Mouse (Mus musculus) gastrocnemius, postnatal 4 days (tissue): Measurements from ENCODE around the gene Pgs1. TPM values are rescaled to one million over a fixed set of nuclear protein-coding genes. Genes with fewer than 3 reads are reported as not detected.
A peak's percentile ranks its signal among the peaks of the same experiment; 100 is the strongest.

Experiments used
- DNase-seq, 2 experiments: peaks; one replicate each; pipeline ENCODE4 v3.0.0; 2021 to 2022; ENCODE audit warnings: low spot score in 2 of 2, mixed read lengths in 2 of 2
- microRNA-seq: library from miRNA; unstranded; fragments of <30 nt; microRNA quantifications from one replicate; pipeline ENCODE4 v1.2.0, GENCODE M21; 2021
- total RNA-seq, 2 experiments: library from RNA; stranded (reverse); gene quantifications; 2 replicates each; pipeline ENCODE4 v1.2.3; 2021

Pgs1 gene
- total RNA-seq, 2 experiments from 2014 or later: 21.6 to 24.6 TPM

DNA sequence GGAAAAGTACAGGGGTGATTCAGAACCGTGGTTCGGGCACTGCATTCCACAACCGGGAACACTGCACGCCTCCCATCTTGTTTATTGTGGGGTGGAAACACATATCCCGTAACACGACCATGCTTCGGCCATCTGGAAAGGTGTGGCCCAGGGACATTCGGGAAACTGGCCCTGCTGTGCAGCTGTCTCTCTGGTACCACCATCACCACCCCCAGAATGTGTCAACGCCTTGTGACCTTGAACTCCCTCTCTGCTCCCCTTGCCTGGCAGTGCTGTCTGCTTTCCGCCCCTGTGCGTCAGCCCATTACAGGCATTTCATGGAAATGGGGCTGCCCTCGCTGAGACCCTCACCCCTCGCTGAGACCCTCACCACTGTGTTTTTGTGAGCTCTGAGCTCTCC, 48.3 kb downstream of the Pgs1 start:
- no peak for DNase-seq

DNA sequence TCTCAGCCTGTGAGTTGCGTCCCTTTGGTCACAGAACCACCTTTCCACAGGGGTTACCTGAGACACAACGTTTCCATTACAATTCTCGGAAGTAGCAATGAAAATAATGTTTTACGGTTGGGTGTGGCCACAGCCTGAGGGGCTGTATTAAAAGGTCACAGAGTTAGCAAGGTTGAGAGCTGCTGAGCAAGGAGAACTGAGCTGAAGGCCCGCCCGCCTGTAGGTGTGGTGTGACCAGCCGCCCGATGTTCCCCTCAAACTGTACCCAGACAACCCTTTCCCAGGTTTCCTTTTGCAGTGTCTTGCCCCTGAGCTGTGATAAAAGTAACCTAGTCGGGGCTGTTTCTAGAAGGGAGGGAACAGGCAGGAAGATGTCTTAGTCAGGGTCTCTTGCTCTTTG, 49.0 kb downstream of the Pgs1 start:
- no peak for DNase-seq

GRCm38 (mm10) chr11:118042791-118043190, 56.7 kb downstream of the Pgs1 start:
- no peak for DNase-seq

- DNase-seq: peak; percentile 50 to 63
These were observed 57.3 kb downstream of the Pgs1 start for GRCm38 (mm10) chr11:118043293-118043907.

DNA sequence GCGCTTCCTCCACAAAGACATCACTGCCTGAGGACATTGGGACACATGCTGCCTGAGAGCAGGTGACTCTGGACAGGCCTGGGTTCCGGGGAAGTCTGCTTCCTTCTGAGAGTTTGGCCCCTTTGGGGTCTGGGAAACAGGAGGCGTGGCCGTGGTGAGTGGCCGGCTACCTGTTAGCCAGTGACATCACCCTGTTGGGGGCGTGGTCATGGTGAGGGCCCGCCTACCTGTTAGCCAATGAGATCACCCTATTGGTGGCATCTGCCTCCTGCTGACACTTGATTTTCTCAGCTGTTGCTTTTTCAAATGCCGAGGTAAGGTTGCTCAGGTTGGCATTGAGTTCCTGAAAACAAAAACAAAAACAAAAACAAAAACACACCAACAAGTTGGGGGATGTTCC, 63.5 kb downstream of the Pgs1 start:
- DNase-seq: no peak

GRCm38 (mm10) chr11:118050174-118050573, 64.1 kb downstream of the Pgs1 start:
- DNase-seq: no peak

DNA sequence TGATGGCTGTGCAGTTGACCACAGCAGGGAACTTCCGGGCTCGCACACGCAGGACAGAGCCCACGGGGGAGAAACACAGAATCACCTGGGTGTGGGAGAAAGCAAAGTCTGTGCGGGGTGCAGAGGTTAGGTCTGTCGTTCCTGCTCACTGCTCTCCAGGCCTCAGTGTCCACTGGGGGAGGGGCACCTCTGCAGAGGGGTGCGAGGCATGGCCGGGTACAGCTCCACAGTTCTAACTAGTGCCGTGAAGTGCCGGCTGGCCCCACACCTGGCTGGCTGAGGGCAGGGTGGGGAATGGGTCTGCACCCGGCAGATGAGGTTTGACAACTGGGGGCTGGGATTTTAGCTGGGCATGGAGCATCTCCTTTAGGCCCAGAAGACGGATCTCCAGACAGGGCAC, 72.3 kb downstream of the Pgs1 start:
- DNase-seq: no peak

DNA sequence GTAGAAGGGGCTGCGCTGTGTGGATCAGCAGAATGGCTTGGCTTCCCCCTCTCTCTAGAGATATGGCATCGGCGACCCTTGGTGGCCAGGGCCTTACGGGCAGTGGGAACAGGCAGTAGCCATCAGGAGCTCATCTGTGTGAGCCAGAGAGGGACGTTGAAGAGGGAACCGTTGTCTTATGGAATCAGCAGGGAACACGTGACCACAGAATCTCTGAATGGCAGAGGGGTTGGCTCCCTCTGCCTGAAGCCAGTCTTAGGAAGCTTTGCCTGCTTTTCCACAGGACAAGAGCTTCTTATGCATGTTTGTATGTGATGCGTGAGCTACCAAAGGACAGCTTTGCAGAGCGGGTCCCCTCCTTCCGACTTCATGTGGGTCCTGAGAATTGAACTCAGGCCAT, 72.8 kb downstream of the Pgs1 start:
- no peak for DNase-seq

GRCm38 (mm10) chr11:118060038-118060437, 73.9 kb downstream of the Pgs1 start:
- DNase-seq: no peak

DNA sequence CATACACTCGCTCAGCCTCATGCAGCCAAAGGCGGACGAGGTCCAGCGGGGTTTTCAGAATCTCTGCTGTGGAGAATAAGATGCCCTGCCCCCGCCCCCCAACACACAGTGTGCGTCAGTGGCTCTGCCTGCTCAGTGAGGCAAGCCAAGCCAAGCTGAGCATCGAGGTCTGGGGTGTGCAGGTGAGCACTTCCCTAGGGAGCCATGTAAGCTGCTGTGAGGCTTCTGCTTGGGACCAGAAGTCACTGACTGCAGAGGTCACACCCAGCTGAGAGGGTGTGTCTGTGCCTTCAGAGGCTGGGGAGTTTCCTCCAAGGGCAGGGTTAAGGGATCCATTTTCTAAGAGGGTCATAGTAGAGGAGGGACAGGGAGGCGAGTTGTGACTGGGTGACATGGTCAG, 81.5 kb downstream of the Pgs1 start:
- no peak for DNase-seq

DNA sequence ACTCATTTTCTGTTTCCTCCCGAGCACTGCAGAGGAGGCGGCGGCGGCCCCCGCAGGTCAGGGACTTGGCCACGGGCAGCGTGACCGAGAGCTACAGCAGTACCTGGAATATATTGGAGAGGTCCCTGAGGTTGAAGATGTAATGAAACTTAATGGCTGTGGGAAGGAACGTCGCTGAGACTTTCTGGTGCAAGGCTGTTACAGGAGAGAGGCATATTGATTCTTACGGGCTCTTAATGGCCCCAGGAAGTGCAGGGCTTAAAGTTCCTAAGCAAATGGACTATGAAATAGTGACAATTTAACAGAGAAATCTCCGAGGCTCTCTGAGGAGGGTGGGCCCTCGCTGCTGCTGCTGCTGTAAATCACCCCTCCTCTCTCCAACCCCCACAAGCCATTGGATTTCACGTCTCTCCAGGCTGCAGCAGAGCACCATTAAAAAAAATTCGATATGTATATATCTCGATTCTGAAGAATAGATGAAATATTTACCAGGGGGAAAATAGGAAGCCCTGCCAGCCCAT, 82.8 kb downstream of the Pgs1 start:
- no peak for DNase-seq

- no peak for DNase-seq
These were observed 85.3 kb downstream of the Pgs1 start for GRCm38 (mm10) chr11:118071227-118071912.

Small RNA genes lying within 50 kb of the gene (microRNA-seq; reads per million reads assigned to microRNA genes)
- gene Mir6933: not detected

Other genes starting within 250 kb of the Pgs1 start
- gene Tmc8, start 204.2 kb upstream of the Pgs1 start, total RNA-seq: 1 to 10 TPM; 1.8 to 2.0 TPM
- gene Tmc6, start 204.1 kb upstream of the Pgs1 start, total RNA-seq: 10 to 100 TPM; 17.9 to 25.2 TPM
- not detected for gene 6030468B19Rik, start 188.6 kb upstream of the Pgs1 start, total RNA-seq
- gene Gm20708, start 176.6 kb upstream of the Pgs1 start, total RNA-seq: 1 to 10 TPM; 3.3 to 3.6 TPM
- gene Syngr2, start 176.6 kb upstream of the Pgs1 start, total RNA-seq: 10 to 100 TPM; 87.9 to 88.6 TPM
- 1 to 10 TPM; 6.1 to 9.6 TPM for gene Afmid, start 160.4 kb upstream of the Pgs1 start, total RNA-seq
- gene Tk1, start 160.2 kb upstream of the Pgs1 start, total RNA-seq: 10 to 100 TPM; 38.4 to 43.9 TPM
- 10 to 100 TPM; 23.2 to 25.2 TPM for gene Birc5, start 137.0 kb upstream of the Pgs1 start, total RNA-seq
- gene Tmem235, start 125.5 kb upstream of the Pgs1 start, total RNA-seq: not detected
- 1 to 10 TPM; 4.5 to 5.2 TPM for gene Tha1, start 112.8 kb upstream of the Pgs1 start, total RNA-seq
- 10 to 100 TPM; 14.0 to 14.8 TPM for gene Socs3, start 16.2 kb upstream of the Pgs1 start, total RNA-seq
- under 1 TPM; 0.05 to 0.10 TPM for gene Dnah17, start 144.3 kb downstream of the Pgs1 start, total RNA-seq